Mouse (Mus musculus): ENCODE measurements around the gene Kcnh2. TPM values are rescaled to one million over a fixed set of nuclear protein-coding genes. Genes with fewer than 3 reads are reported as not detected.

Kcnh2 gene
- total RNA-seq, 2 experiments from 2014 or later = 52.6 to 61.1 TPM

- DNase-seq = no peak
Observed at GRCm38 (mm10) chr5:24378700-24379099, 27.3 kb upstream of the Kcnh2 start.

GRCm38 (mm10) chr5:24374666-24375328 lies 23.4 kb upstream of the Kcnh2 start:
- no peak for DNase-seq

- DNase-seq = peak; percentile 41 to 58
Observed at GRCm38 (mm10) chr5:24374216-24374615, 22.8 kb upstream of the Kcnh2 start.

- DNase-seq = no peak
Observed at GRCm38 (mm10) chr5:24373807-24374206, 22.4 kb upstream of the Kcnh2 start.

- no peak for DNase-seq
Observed at GRCm38 (mm10) chr5:24369767-24370166, 18.4 kb upstream of the Kcnh2 start.

GRCm38 (mm10) chr5:24366426-24366825 lies 15.0 kb upstream of the Kcnh2 start:
- no peak for DNase-seq

- peak in 1 of 2 experiments; percentile 66 for DNase-seq
Observed at GRCm38 (mm10) chr5:24365528-24365927, 14.1 kb upstream of the Kcnh2 start.

GRCm38 (mm10) chr5:24364963-24365362 lies 13.6 kb upstream of the Kcnh2 start:
- no peak for DNase-seq

GRCm38 (mm10) chr5:24364508-24364907 lies 13.1 kb upstream of the Kcnh2 start, which contains the start of gene Nos3:
Gene Nos3, plus strand, starts transcription at chr5:24364810.
- peak; percentile 75 to 92 for DNase-seq

- DNase-seq = no peak
Observed at GRCm38 (mm10) chr5:24364061-24364460, 12.7 kb upstream of the Kcnh2 start.

- peak in 1 of 2 experiments; percentile 44 for DNase-seq
Observed at GRCm38 (mm10) chr5:24363467-24363866, 12.1 kb upstream of the Kcnh2 start.

GRCm38 (mm10) chr5:24360792-24361454 lies 9.5 kb upstream of the Kcnh2 start:
- peak; percentile 87 to 94 for DNase-seq

GRCm38 (mm10) chr5:24357461-24357860 lies 6.1 kb upstream of the Kcnh2 start:
- DNase-seq = peak; percentile 65 to 83

- no peak for DNase-seq
Observed at GRCm38 (mm10) chr5:24356764-24357163, 5.4 kb upstream of the Kcnh2 start.

GRCm38 (mm10) chr5:24353327-24353726 lies 1.9 kb upstream of the Kcnh2 start:
- no peak for DNase-seq

GRCm38 (mm10) chr5:24352251-24352859 lies 951 bp upstream of the Kcnh2 start:
- peak; percentile 67 to 70 for DNase-seq

- DNase-seq = peak; percentile 85 to 87
Observed at GRCm38 (mm10) chr5:24351701-24352171, 332 bp upstream of the Kcnh2 start.

GRCm38 (mm10) chr5:24350531-24351250 lies 713 bp downstream of the Kcnh2 start:
- DNase-seq = no peak

- DNase-seq = peak; percentile 59 to 60
Observed at GRCm38 (mm10) chr5:24350073-24350472, 1.3 kb downstream of the Kcnh2 start.

GRCm38 (mm10) chr5:24348546-24348945 lies 2.9 kb downstream of the Kcnh2 start:
- DNase-seq = peak; percentile 45

- peak; percentile 78 to 82 for DNase-seq
Observed at GRCm38 (mm10) chr5:24348128-24348527, 3.3 kb downstream of the Kcnh2 start.

GRCm38 (mm10) chr5:24347186-24347875 lies 4.1 kb downstream of the Kcnh2 start:
- DNase-seq = no peak
